Mouse (Mus musculus): ENCODE data around the gene B3gnt6. TPM values are rescaled to one million over a fixed set of nuclear protein-coding genes. Genes with fewer than 3 reads are reported as not detected.

The B3gnt6 gene
- total RNA-seq, 1 experiment, result 0.09 TPM

- H3K36me3 ChIP-seq (ENCODE audit: control insufficient read depth, insufficient read depth, low read length, poor library complexity, severe bottlenecking), result peaks cover 5% of the 10 kb centered on the region; the same call in 1 of the 2 replicates
- TF ChIP-seq CHD2 (IDR thresholded peaks at IDR 0.05; ENCODE audit: low read depth, low read length) (no peak), ZC3H11A (IDR thresholded peaks at IDR 0.05; ENCODE audit: borderline replicate concordance, low read depth, low read length) (no peak), HCFC1 (IDR thresholded peaks at IDR 0.05; ENCODE audit: borderline replicate concordance, insufficient read depth, low read length) (no peak), ZNF384 (IDR thresholded peaks at IDR 0.05; ENCODE audit: low read depth, low read length) (no peak), MAFK (IDR thresholded peaks at IDR 0.05; ENCODE audit: insufficient read depth, low read depth, low read length) (no peak)
- no peaks in the 10 kb centered on the region for H3K9me3 ChIP-seq (ENCODE audit: control insufficient read depth, insufficient read depth, low read depth, low read length)
- in situ Hi-C loops (cut with MboI; ENCODE audit: low sequenced_read_pairs in 2 of 2, unreplicated experiment in 2 of 2), result no loop called here
- no peak for DNase-seq (ENCODE audit: low read depth, low spot score)
- H3K4me1 ChIP-seq (ENCODE audit: control insufficient read depth in 2 of 2, insufficient read depth in 2 of 2, low read length in 2 of 2, poor library complexity in 1 of 2), result peaks cover 0 to 16% of the 10 kb centered on the region in 2 experiments; a peak in 2 of 4 replicates
- H3K9ac ChIP-seq (ENCODE audit: insufficient read depth, low read depth, low read length, poor library complexity, severe bottlenecking), result no peak overlapping the region
- H3K27ac ChIP-seq (ENCODE audit: insufficient read depth, low read depth, low read length, poor library complexity, severe bottlenecking), result no peak overlapping the region
- H3K4me3 ChIP-seq (ENCODE audit: insufficient read depth in 1 of 2, low read depth in 1 of 2, low read length in 2 of 2, poor library complexity in 1 of 2, severe bottlenecking in 1 of 2), result no peak overlapping the region
Observed at GRCm38 (mm10) chr7:98147766-98148165, 51.5 kb downstream of the B3gnt6 start.

DNA sequence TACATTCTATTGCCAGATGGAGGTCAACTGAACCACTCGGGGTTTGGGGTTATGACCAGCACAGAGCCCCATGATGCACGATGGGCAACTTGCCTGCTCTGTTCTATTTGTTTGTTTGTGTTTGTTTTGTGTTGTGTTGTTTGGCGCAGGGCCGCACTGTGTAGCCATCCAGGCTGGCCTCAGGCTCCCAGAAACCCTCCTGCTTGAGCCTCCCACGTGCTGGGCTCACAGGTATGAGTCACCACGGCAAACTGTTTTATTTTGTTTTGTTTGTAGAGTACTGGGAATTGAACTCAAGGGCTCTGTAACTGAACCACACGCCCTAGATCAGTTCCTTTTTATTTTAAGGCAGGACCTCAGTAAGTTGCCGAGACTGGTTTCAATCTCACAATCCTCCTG lies 52.8 kb downstream of the B3gnt6 start:
- in situ Hi-C loops (cut with MboI; ENCODE audit: low sequenced_read_pairs in 2 of 2, unreplicated experiment in 2 of 2), result no loop called here
- Histone ChIP-seq H3K27ac (ENCODE audit: insufficient read depth, low read depth, low read length, poor library complexity, severe bottlenecking) (no peak overlapping the region), H3K4me1 (ENCODE audit: control insufficient read depth in 2 of 2, insufficient read depth in 2 of 2, low read length in 2 of 2, poor library complexity in 1 of 2) (peaks cover 0 to 10% of the 10 kb centered on the region in 2 experiments; a peak in 1 of 4 replicates), H3K9me3 (ENCODE audit: control insufficient read depth, insufficient read depth, low read depth, low read length) (no peaks in the 10 kb centered on the region), H3K36me3 (ENCODE audit: control insufficient read depth, insufficient read depth, low read length, poor library complexity, severe bottlenecking) (peaks cover 3% of the 10 kb centered on the region; the same call in 1 of the 2 replicates), H3K4me3 (ENCODE audit: insufficient read depth in 1 of 2, low read depth in 1 of 2, low read length in 2 of 2, poor library complexity in 1 of 2, severe bottlenecking in 1 of 2) (no peak overlapping the region), H3K9ac (ENCODE audit: insufficient read depth, low read depth, low read length, poor library complexity, severe bottlenecking) (no peak overlapping the region)
- TF ChIP-seq ZNF384 (IDR thresholded peaks at IDR 0.05; ENCODE audit: low read depth, low read length) (no peak), HCFC1 (IDR thresholded peaks at IDR 0.05; ENCODE audit: borderline replicate concordance, insufficient read depth, low read length) (no peak), ZC3H11A (IDR thresholded peaks at IDR 0.05; ENCODE audit: borderline replicate concordance, low read depth, low read length) (no peak), CHD2 (IDR thresholded peaks at IDR 0.05; ENCODE audit: low read depth, low read length) (no peak), MAFK (IDR thresholded peaks at IDR 0.05; ENCODE audit: insufficient read depth, low read depth, low read length) (no peak)
- no peak for DNase-seq (ENCODE audit: low read depth, low spot score)

GRCm38 (mm10) chr7:98145842-98146446 lies 53.3 kb downstream of the B3gnt6 start:
- no peak overlapping the region for H3K4me3 ChIP-seq (ENCODE audit: insufficient read depth in 1 of 2, low read depth in 1 of 2, low read length in 2 of 2, poor library complexity in 1 of 2, severe bottlenecking in 1 of 2)
- H3K4me1 ChIP-seq (ENCODE audit: control insufficient read depth in 2 of 2, insufficient read depth in 2 of 2, low read length in 2 of 2, poor library complexity in 1 of 2), result peaks cover 0 to 12% of the 10 kb centered on the region in 2 experiments; a peak in 1 of 4 replicates
- in situ Hi-C loops (cut with MboI; ENCODE audit: low sequenced_read_pairs in 2 of 2, unreplicated experiment in 2 of 2), result no loop called here

DNA sequence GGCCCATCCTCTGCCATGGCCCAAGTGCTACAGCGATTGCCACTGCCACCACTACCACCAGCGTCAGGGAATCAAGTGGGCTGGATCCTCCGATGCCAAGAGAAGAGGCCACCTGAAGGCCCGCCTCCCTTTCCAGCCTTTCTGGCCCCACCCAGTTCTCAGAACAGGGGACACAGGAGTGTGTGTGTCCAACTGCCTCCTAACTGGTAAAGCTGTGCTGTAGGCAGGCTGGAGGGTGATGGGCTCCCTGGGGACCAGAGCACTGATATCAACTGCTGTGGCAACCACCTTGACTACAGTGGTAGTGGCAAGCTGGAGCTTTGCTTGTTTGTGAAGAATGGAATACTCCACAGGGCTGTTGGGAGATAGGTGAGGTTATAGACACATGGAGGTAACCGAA lies 53.9 kb downstream of the B3gnt6 start, which contains the start of gene Omp:
Gene Omp (minus strand): TSS at position 101 of the 400 bp plus-strand sequence.
- H3K9ac ChIP-seq (ENCODE audit: insufficient read depth, low read depth, low read length, poor library complexity, severe bottlenecking), result no peak within 1 kb of the TSS
- no peaks in the 10 kb centered on the region for H3K9me3 ChIP-seq (ENCODE audit: control insufficient read depth, insufficient read depth, low read depth, low read length)
- in situ Hi-C loops (cut with MboI; ENCODE audit: low sequenced_read_pairs in 2 of 2, unreplicated experiment in 2 of 2), result no loop called here
- H3K36me3 ChIP-seq (ENCODE audit: control insufficient read depth, insufficient read depth, low read length, poor library complexity, severe bottlenecking), result peaks cover 3% of the 10 kb centered on the region; the same call in 1 of the 2 replicates
- peaks cover 0 to 12% of the 10 kb centered on the region in 2 experiments; a peak in 1 of 4 replicates for H3K4me1 ChIP-seq (ENCODE audit: control insufficient read depth in 2 of 2, insufficient read depth in 2 of 2, low read length in 2 of 2, poor library complexity in 1 of 2)
- H3K27ac ChIP-seq (ENCODE audit: insufficient read depth, low read depth, low read length, poor library complexity, severe bottlenecking), result no peak within 1 kb of the TSS
- peak within 1 kb of the TSS; percentile 14 to 33; a peak in 2 of 4 replicates for H3K4me3 ChIP-seq (ENCODE audit: insufficient read depth in 1 of 2, low read depth in 1 of 2, low read length in 2 of 2, poor library complexity in 1 of 2, severe bottlenecking in 1 of 2)
- TF ChIP-seq HCFC1 (IDR thresholded peaks at IDR 0.05; ENCODE audit: borderline replicate concordance, insufficient read depth, low read length) (no peak), MAFK (IDR thresholded peaks at IDR 0.05; ENCODE audit: insufficient read depth, low read depth, low read length) (no peak), ZNF384 (IDR thresholded peaks at IDR 0.05; ENCODE audit: low read depth, low read length) (no peak), CHD2 (IDR thresholded peaks at IDR 0.05; ENCODE audit: low read depth, low read length) (no peak), ZC3H11A (IDR thresholded peaks at IDR 0.05; ENCODE audit: borderline replicate concordance, low read depth, low read length) (no peak)
- DNase-seq (ENCODE audit: low read depth, low spot score), result no peak

More at GRCm38 (mm10) chr7:98145842-98146446, 53.3 kb downstream of the B3gnt6 start:
- Histone ChIP-seq H3K27ac (ENCODE audit: insufficient read depth, low read depth, low read length, poor library complexity, severe bottlenecking) (no peak overlapping the region), H3K36me3 (ENCODE audit: control insufficient read depth, insufficient read depth, low read length, poor library complexity, severe bottlenecking) (peaks cover 3% of the 10 kb centered on the region; the same call in 1 of the 2 replicates), H3K9ac (ENCODE audit: insufficient read depth, low read depth, low read length, poor library complexity, severe bottlenecking) (no peak overlapping the region), H3K9me3 (ENCODE audit: control insufficient read depth, insufficient read depth, low read depth, low read length) (no peaks in the 10 kb centered on the region)
- TF ChIP-seq HCFC1 (IDR thresholded peaks at IDR 0.05; ENCODE audit: borderline replicate concordance, insufficient read depth, low read length) (no peak), CHD2 (IDR thresholded peaks at IDR 0.05; ENCODE audit: low read depth, low read length) (no peak), MAFK (IDR thresholded peaks at IDR 0.05; ENCODE audit: insufficient read depth, low read depth, low read length) (no peak), ZC3H11A (IDR thresholded peaks at IDR 0.05; ENCODE audit: borderline replicate concordance, low read depth, low read length) (no peak), ZNF384 (IDR thresholded peaks at IDR 0.05; ENCODE audit: low read depth, low read length) (no peak)
- DNase-seq (ENCODE audit: low read depth, low spot score), result no peak
